Mouse (Mus musculus) intestine, embryonic 16.5 days (tissue): ENCODE results near the gene Zfp213. TPM values are rescaled to one million over a fixed set of nuclear protein-coding genes. Genes with fewer than 3 reads are reported as not detected.
"Not testable (repeated sequence)": the region's sequence is repeated elsewhere in the genome, so short reads cannot be mapped to it uniquely, and the experiment has no call there.

ENCODE experiments used
- ATAC-seq: fragments of 200-750 bp; cut with Nextera tagmentation; 2 replicates; pipeline ENCODE4 v1.8.0; 2017; ENCODE audit warnings: moderate TSS enrichment, moderate library complexity
- H3K27ac ChIP-seq: fragments of 300-500 bp; sonication (generic); 2 replicates; pipeline ENCODE4 v1.5.1; 2014; ENCODE audit warnings: mild to moderate bottlenecking, low read length
- H3K27me3 ChIP-seq: fragments of 300-500 bp; sonication (generic); replicated peaks from 2 replicates; pipeline ENCODE4 v1.6.1; 2014; ENCODE audit warnings: low read length, control low read depth, mixed read lengths; ENCODE audit not compliant: control insufficient read depth, insufficient read depth
- H3K36me3 ChIP-seq: fragments of 300-500 bp; sonication (generic); 2 replicates; pipeline ENCODE4 v1.6.1; 2014; ENCODE audit warnings: low read length, control low read depth; ENCODE audit not compliant: control insufficient read depth, insufficient read depth
- H3K4me1 ChIP-seq: fragments of 300-500 bp; sonication (generic); 2 replicates; pipeline ENCODE4 v1.6.1; 2014; ENCODE audit warnings: low read length, control low read depth, mixed read lengths; ENCODE audit not compliant: control insufficient read depth, insufficient read depth
- H3K4me2 ChIP-seq: fragments of 300-500 bp; sonication (generic); 2 replicates; pipeline ENCODE4 v1.6.1; 2014; ENCODE audit warnings: low read depth, low read length, control low read depth
- H3K4me3 ChIP-seq: fragments of 300-500 bp; sonication (generic); 2 replicates; pipeline ENCODE4 v1.5.1; 2014; ENCODE audit warnings: mild to moderate bottlenecking, low read length
- H3K9ac ChIP-seq: fragments of 300-500 bp; sonication (generic); 2 replicates; pipeline ENCODE4 v1.6.1; 2014; ENCODE audit warnings: low read depth, low read length
- H3K9me3 ChIP-seq: fragments of 300-500 bp; sonication (generic); 2 replicates; pipeline ENCODE4 v1.6.1; 2016; ENCODE audit warnings: low read length, control low read depth; ENCODE audit not compliant: control insufficient read depth
- WGBS: fragments of 180-500 bp; shearing (Covaris S2); extraction: QIAGEN DNeasy Blood & Tissue Kit; methylation state at CpG from one replicate; pipeline ENCODE4 v1.1.7; 2014; 5-methylcytosine and 5-hydroxymethylcytosine counted together
- polyA plus RNA-seq: library from polyadenylated mRNA; unstranded; fragments of >200 nt; fragmentation: Nextera tagmentation; extraction: Ambion mirVana; gene quantifications from 2 replicates; pipeline ENCODE4 v1.2.1, GENCODE M21; 2015

The Zfp213 gene
- polyA plus RNA-seq, 1 experiment from 2014 or later, result 16.0 TPM

- no peak for ATAC-seq
- 60% methylated on average over 15 of the region's 15 CpGs for WGBS
- H3K4me2 ChIP-seq, result peak within 1 kb of the TSS; percentile 87
- no peaks in the 10 kb centered on the region for H3K36me3 ChIP-seq
- peaks cover 9% of the 10 kb centered on the region for H3K4me1 ChIP-seq
- peak within 1 kb of the TSS; percentile 87; the same call in 1 of the 2 replicates for H3K27ac ChIP-seq
- no peaks in the 10 kb centered on the region for H3K9me3 ChIP-seq
- peak within 1 kb of the TSS; percentile 56; the same call in 1 of the 2 replicates for H3K4me3 ChIP-seq
- H3K9ac ChIP-seq, result no peak within 1 kb of the TSS; the same call in 1 of the 2 replicates
- no peaks in the 10 kb centered on the region for H3K27me3 ChIP-seq
Measured at GRCm38 (mm10) chr17:23600641-23601622, 36.9 kb upstream of the Zfp213 start, which contains the start of gene Zscan10. TSS of gene Zscan10 (plus strand) at chr17:23600856.

GRCm38 (mm10) chr17:23599605-23600063, 35.6 kb upstream of the Zfp213 start:
- H3K4me3 ChIP-seq, result peak overlapping the region; percentile 56
- H3K4me2 ChIP-seq, result peak overlapping the region; percentile 87
- peak overlapping the region; percentile 78 for H3K9ac ChIP-seq
- H3K4me1 ChIP-seq, result peaks cover 9% of the 10 kb centered on the region
- H3K27ac ChIP-seq, result peak overlapping the region; percentile 87
- H3K27me3 ChIP-seq, result no peaks in the 10 kb centered on the region
- no peaks in the 10 kb centered on the region for H3K9me3 ChIP-seq
- no peaks in the 10 kb centered on the region for H3K36me3 ChIP-seq
- 0 out of 2 replicates have a peak, but pooled peaks have one; percentile 12 for ATAC-seq
- WGBS, result 28% methylated on average over 7 of the region's 7 CpGs

GRCm38 (mm10) chr17:23598582-23599552, 34.8 kb upstream of the Zfp213 start, which contains the start of gene Zfp13:
TSS of gene Zfp13 (minus strand) at chr17:23599487.
- peak within 1 kb of the TSS; percentile 87 for H3K4me2 ChIP-seq
- peak within 1 kb of the TSS; percentile 91 for H3K27ac ChIP-seq
- 6% methylated on average over 31 of the region's 31 CpGs for WGBS
- peak; percentile 98 for ATAC-seq
- peak within 1 kb of the TSS; percentile 56 for H3K4me3 ChIP-seq
- no peaks in the 10 kb centered on the region for H3K9me3 ChIP-seq
- H3K9ac ChIP-seq, result peak within 1 kb of the TSS; percentile 78
- H3K27me3 ChIP-seq, result no peaks in the 10 kb centered on the region
- H3K4me1 ChIP-seq, result peaks cover 9% of the 10 kb centered on the region
- no peaks in the 10 kb centered on the region for H3K36me3 ChIP-seq

GRCm38 (mm10) chr17:23595139-23595538, 31.1 kb upstream of the Zfp213 start:
- not testable (repeated sequence) for H3K36me3 ChIP-seq, H3K4me2 ChIP-seq, H3K4me3 ChIP-seq, H3K9me3 ChIP-seq, H3K27me3 ChIP-seq, H3K27ac ChIP-seq, H3K9ac ChIP-seq, ATAC-seq
- H3K4me1 ChIP-seq, result peaks cover 13% of the 10 kb centered on the region
- WGBS, result 78% methylated on average over 4 of the region's 4 CpGs

- WGBS, result 9% methylated on average over 13 of the region's 13 CpGs
- Histone ChIP-seq H3K4me2 (peak overlapping the region; percentile 72), H3K27ac (peak overlapping the region; percentile 69), H3K27me3 (no peaks in the 10 kb centered on the region), H3K4me1 (peaks cover 4% of the 10 kb centered on the region; the same call in 1 of the 2 replicates), H3K36me3 (no peaks in the 10 kb centered on the region), H3K4me3 (peak overlapping the region; percentile 58), H3K9ac (peak overlapping the region; percentile 71), H3K9me3 (no peaks in the 10 kb centered on the region)
- peak; percentile 76 for ATAC-seq
Measured at GRCm38 (mm10) chr17:23592926-23593300, 28.9 kb upstream of the Zfp213 start.

- no peaks in the 10 kb centered on the region for H3K27me3 ChIP-seq
- peak; percentile 100 for ATAC-seq
- H3K27ac ChIP-seq, result peak overlapping the region; percentile 69
- H3K4me1 ChIP-seq, result peaks cover 4% of the 10 kb centered on the region; the same call in 1 of the 2 replicates
- H3K36me3 ChIP-seq, result no peaks in the 10 kb centered on the region
- H3K4me2 ChIP-seq, result peak overlapping the region; percentile 72
- 8% methylated on average over 34 of the region's 34 CpGs for WGBS
- peak overlapping the region; percentile 58 for H3K4me3 ChIP-seq
- peak overlapping the region; percentile 71 for H3K9ac ChIP-seq
- H3K9me3 ChIP-seq, result no peaks in the 10 kb centered on the region
Measured at GRCm38 (mm10) chr17:23592208-23592925, 28.3 kb upstream of the Zfp213 start.

- H3K4me3 ChIP-seq, result no peak overlapping the region
- no peaks in the 10 kb centered on the region for H3K9me3 ChIP-seq
- H3K4me2 ChIP-seq, result no peak overlapping the region
- H3K27me3 ChIP-seq, result no peaks in the 10 kb centered on the region
- H3K9ac ChIP-seq, result no peak overlapping the region
- H3K36me3 ChIP-seq, result no peaks in the 10 kb centered on the region
- peaks cover 12% of the 10 kb centered on the region for H3K4me1 ChIP-seq
- no peak for ATAC-seq
- 66% methylated on average over 2 of the region's 2 CpGs for WGBS
- no peak overlapping the region for H3K27ac ChIP-seq
Measured at GRCm38 (mm10) chr17:23587253-23587652, 23.2 kb upstream of the Zfp213 start.

GRCm38 (mm10) chr17:23585721-23586491, 21.9 kb upstream of the Zfp213 start:
- H3K27ac ChIP-seq, result peak overlapping the region; percentile 41; the same call in 1 of the 2 replicates
- H3K27me3 ChIP-seq, result no peaks in the 10 kb centered on the region
- H3K9ac ChIP-seq, result peak overlapping the region; percentile 82
- peaks cover 10% of the 10 kb centered on the region for H3K4me1 ChIP-seq
- peak; percentile 84 for ATAC-seq
- peak overlapping the region; percentile 90 for H3K4me2 ChIP-seq
- 0 out of 2 replicates have a peak, but pooled peaks cover under 1% of the 10 kb centered on the region for H3K36me3 ChIP-seq
- H3K9me3 ChIP-seq, result no peaks in the 10 kb centered on the region
- under 1% methylated on average over 22 of the region's 22 CpGs for WGBS
- H3K4me3 ChIP-seq, result peak overlapping the region; percentile 82
